Mouse (Mus musculus) spleen, postnatal 10 days (tissue): ENCODE measurements around the gene Aacs.
"Not testable (repeated sequence)": the region's sequence is repeated elsewhere in the genome, so short reads cannot be mapped to it uniquely, and the experiment has no call there.

Source experiments
- DNase-seq, 2 experiments: peaks; one replicate each; pipeline ENCODE4 v3.0.0; 2021 to 2022; ENCODE audit warnings: low spot score in 2 of 2

Gene Aacs

GRCm38 (mm10) chr5:125475601-125476285, at the start of gene Aacs:
TSS of gene Aacs (plus strand) at chr5:125475814.
- DNase-seq = peak; percentile 99 to 100

DNA sequence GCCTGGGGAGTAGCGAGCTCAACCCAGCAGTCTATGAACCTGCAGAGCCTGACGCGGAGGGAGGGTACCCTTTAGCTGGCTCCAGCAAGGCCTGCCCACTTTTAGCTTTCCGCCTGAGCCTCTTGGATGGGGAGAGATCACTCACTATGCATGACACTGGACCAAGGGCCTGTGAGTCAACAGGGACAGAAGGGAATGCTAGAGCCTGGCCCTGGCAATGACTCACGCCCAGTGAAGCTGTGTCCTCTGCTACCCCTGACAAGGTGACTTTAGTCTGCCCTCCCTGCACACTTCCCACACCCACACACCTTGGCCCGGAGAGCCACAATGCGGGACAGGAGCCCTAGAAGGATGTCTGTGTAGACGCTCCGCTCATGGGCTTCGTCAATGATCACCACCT, 49.3 kb upstream of the Aacs start:
- no peak for DNase-seq

GRCm38 (mm10) chr5:125432324-125432723, 43.3 kb upstream of the Aacs start:
- not testable (repeated sequence) for DNase-seq

DNA sequence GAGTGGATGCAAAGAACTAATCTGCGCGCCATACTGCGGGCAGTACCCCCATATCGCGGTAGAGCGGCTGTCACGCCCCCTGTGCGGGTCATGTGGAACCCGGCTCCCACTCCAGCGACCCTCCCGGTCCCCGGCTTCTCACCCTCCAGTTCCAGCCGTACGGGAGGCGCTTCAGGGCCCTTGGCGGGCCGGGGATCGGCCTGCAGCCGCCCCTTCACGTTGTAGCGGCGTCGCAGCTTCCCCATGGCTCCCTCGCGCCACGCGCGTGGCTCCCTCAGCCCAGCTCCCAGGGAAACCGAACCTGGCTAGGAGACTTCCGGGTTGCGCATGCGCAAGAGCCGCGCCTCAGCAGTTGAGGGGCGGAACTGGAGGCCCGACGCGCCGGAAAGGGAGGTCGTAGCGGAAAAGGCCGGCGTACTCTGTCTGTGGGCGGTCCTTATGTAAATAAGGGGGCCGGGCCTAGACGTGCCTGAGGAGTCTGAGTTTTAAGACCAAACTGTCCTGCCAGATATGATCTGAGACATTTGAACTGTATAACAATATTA, 41.7 kb upstream of the Aacs start, which contains the start of gene Dhx37:
TSS of gene Dhx37 (minus strand) at position 329 of the 545 bp plus-strand sequence.
- peak; percentile 86 to 95 for DNase-seq

DNA sequence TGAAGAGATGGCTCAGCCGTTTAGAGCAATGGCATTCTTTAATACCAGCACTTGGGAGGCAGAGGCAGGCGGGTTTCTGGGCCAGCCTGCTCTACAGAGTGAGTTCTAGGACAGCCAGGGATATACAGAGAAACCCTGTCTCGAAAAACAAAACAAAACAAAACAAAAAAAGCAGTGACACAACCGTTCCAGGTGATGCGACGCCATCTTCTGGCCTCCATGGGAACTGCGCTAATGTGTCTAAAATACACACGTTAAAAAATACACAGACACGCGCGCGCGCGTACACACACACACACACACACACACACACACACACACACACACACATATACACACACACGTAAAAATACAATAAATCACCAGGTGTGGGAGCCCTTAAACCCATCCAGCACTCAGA, 41.3 kb upstream of the Aacs start:
- peak in 1 of 2 experiments; percentile 43 for DNase-seq

GRCm38 (mm10) chr5:125440583-125441233, 34.9 kb upstream of the Aacs start:
- no peak for DNase-seq

- peak; percentile 65 to 71 for DNase-seq
Measured at GRCm38 (mm10) chr5:125441234-125442114, 34.1 kb upstream of the Aacs start, which contains the start of gene Bri3bp. TSS of gene Bri3bp (plus strand) at chr5:125441568.

DNA sequence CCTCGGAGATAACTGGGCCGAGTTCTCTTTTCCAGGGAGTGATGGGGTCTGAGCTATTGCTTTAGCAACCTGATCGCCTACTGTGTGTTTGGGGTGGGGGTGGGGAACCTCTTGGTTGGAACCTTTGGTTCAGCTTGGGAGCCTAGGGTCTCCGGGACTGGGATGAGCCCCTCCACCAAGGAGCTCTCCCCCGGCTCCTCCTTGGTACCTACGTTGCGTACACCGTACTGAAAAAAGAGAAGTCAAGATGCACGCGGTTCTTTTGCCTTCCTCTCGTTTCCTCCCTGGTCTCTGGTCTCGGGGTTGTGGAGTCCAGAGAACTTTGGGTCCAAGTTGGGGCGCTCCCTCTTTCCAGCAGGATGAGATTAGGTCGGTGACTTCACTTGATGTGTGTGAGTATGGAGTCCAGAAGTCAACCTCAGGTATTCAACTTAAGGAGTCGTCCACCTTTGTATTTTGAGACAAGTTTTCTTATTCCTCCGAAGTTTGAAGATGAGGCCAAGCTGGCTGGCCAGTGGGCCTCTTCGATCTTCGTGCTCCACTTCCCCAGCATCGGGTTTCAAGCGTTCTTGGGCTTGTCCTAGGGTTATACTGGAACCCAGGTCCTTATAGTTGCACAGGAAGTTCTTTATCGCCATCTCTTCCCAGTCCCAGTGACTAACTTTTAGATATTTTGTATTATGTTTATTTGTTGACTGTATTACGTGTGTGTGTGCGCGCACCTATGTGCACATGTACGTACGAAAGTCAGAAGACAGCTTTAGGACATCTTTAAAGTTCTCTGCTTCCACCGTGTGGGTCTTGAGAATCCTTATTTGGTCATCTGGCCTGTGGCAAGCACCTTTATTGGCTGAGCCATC, 33.2 kb upstream of the Aacs start:
- peak; percentile 42 for DNase-seq

DNA sequence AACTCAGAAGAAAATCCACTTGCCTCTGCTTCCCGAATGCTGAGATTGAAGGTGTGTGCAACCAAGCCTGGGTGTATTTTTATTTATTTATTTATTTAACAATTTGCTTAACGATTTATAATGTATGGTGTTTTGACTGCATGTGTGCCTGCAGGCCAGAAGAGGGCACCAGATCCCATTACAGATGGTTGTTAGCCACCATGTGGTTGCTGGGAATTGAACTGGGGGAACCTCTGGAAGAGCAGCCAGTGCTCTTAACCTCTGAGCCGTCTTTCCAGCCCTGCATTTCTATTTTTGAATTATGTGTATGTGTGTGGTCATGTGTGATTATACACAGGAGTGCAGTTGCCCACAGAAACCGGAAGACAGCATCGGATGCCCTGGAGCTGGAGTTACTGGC, 32.3 kb upstream of the Aacs start:
- no peak for DNase-seq

- DNase-seq = no peak
Measured at GRCm38 (mm10) chr5:125443915-125444314, 31.7 kb upstream of the Aacs start.

DNA sequence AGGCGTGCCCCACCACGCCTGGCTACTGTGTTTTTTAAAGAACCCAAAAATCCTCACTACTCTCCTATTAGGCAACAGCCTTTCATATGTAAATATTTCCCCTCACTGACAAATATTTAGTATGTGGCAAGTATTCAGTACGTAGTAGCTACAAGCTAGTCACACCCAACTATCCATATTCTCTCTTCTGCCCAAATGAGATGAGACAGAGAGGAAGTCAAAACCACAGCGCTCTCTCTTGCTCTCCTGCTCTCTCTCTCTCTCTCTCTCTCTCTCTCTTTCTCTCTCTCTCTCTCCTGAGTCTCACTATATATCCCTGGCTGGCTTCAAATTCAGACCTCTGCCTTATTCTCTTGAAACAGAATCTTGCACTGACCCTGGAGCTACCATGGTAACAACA, 31.1 kb upstream of the Aacs start:
- no peak for DNase-seq

- no peak for DNase-seq
Measured at GRCm38 (mm10) chr5:125446344-125446743, 29.3 kb upstream of the Aacs start.

DNA sequence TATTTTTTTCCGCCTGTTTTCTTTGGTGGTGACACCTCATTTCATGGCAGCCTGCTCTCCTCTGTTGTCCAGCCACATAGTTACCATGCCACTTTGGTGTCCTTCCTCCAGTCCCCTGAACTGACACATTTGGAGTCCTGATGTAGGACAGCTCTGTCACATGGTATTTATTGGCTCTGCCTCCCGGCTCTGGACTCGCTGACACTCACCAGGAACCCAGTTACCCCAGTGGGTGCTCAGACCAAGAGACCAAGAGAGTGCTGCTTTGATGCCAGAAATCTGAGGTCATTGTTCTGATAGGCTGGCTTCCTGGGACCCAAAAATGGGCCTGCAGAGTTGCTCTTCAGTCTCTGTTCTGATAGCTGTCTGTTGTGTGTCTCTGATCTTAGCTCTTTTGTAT, 27.6 kb upstream of the Aacs start:
- DNase-seq = no peak

- no peak for DNase-seq
Measured at GRCm38 (mm10) chr5:125448631-125449030, 27.0 kb upstream of the Aacs start.

- DNase-seq = no peak
Measured at GRCm38 (mm10) chr5:125449306-125449705, 26.3 kb upstream of the Aacs start.

DNA sequence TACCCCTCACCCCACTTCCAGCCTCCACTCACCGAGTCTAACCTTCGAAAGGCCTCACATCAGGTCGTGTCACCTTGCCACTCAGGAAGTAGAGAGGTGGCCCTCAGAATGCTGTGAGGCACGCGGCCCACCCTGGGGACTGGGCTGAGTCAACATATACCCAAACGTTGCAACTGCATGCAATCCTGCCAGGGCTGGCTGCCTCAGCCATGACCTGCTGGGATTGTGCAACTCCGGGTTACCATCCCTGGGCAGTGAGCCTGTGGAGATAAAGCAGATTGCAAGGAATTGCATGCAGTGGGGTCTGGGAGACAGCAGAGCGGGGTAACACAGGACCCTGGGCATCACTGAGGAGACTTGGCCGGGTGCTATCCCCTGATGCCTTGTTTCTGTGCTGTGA, 23.0 kb upstream of the Aacs start:
- DNase-seq = no peak

DNA sequence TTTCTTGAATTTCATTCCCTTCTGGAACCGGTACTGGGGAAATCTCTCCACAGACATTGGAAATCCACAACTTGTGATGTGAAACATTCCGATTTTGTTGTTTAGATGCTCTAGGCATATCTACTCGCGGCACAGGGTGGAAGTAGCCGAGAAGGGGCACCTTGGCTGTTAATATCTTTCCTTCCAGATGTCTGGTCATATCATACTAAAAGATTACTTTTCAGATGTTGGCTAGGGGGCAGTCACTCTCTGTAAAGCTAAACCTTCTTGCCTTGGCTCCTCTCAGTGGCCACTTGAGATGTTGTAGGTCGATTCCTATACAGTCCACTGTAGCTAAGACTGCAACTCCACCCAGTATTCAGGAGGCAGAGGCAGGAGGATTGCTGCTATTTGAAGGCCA, 19.5 kb upstream of the Aacs start:
- DNase-seq = no peak

GRCm38 (mm10) chr5:125457538-125457937, 18.1 kb upstream of the Aacs start:
- DNase-seq = no peak

DNA sequence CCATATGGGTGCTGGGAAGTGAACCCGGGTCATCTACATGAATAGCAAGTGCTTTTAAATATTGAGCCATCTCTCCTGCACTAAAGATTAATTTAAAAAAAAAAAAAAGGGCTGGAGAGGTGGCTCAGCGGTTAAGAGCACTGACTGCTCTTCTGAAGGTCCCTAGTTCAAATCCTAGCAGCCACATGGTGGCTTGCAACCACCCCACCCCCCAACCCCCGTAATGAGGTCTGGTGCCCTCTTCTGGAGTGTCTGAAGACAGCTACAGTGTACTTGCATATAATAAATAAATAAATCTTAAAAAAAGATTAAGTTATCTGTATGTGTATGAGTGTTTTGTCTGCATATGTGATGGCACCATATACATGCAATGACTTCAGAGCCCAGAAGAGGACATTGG, 15.0 kb upstream of the Aacs start:
- DNase-seq = no peak

DNA sequence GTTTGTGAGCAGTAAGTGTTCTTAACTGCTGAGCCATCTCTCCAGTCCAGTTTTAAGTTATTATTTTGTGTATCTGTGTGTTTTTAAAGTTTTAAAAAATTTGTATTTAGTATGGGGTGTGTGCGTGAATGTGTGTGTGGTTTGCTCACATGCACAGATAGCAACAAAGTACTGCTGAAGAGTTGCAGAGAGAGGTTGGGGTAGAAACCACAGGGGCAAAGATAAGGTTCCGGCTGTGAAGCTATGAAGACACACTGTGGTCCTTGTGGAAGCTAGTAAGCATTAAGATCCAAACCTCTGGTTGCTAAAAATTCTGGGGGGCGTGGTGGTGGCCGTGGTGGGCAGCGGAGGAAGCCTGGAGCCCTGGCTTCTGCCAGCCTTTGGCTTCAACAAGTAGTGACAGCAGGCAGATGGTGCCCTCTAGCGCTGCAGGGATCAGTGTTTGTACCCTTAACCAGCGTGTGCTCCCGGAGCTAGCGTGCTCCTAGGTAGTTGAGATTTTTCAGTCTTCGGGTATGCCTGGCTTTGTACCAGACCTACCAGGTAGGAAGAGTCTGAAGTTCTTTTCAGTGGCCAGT, 13.7 kb upstream of the Aacs start:
- DNase-seq = peak; percentile 38 to 72

DNA sequence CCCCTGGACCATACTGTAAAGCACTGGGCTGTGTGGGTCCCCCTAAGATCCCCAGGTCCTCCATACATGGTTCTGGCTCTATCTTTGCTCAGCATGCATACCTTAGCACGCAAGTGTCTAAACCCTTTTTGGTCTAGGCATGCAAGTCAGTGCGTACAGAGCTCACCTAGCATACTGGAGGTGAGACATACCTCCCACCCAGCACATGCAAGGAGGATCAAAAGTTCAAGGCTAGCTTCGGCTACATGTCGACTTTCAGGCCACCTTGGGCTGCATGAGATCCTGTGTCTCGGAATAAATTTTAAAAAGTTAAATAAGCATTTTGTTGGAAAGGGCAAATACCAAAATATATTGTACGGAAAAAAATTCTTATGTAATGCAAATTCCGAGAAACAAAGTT, 10.4 kb upstream of the Aacs start:
- DNase-seq = no peak
